Comparison of ENCODE assay signal across 8 mouse cellular contexts in genomic region chr7:16405073-16405455, GRCm38 (mm10). TPM values are rescaled to one million over a fixed set of nuclear protein-coding genes. Genes with fewer than 3 reads are reported as not detected.
DNase-seq lines count a peak whose midpoint lies in the region; ATAC-seq lines count a peak whose summit lies in the region.

No protein-coding gene starts in this region.

- H3K27me3 ChIP-seq in embryonic facial prominence, embryonic 15.5 days = no peaks in the 10 kb centered on the region
- no peaks in the 10 kb centered on the region for H3K27me3 ChIP-seq in heart, embryonic 14.5 days (ENCODE audit: control insufficient read depth, insufficient read depth, low read length)
- no peaks in the 10 kb centered on the region for H3K27me3 ChIP-seq in kidney, embryonic 16.5 days (ENCODE audit: insufficient read depth, low read length)

- peak overlapping the region; percentile 93 for H3K27ac ChIP-seq in embryonic facial prominence, embryonic 15.5 days (replicated peaks)
- peak overlapping the region; percentile 86 to 93 for H3K27ac ChIP-seq in heart, embryonic 14.5 days (replicated peaks in 1 of 2; ENCODE audit: control insufficient read depth in 1 of 2, insufficient read depth in 1 of 2, low read depth in 2 of 2, low read length in 2 of 2)
- peak overlapping the region; percentile 93 for H3K27ac ChIP-seq in kidney, embryonic 16.5 days (ENCODE audit: low read length)

- peaks cover 6% of the 10 kb centered on the region; the same call in 1 of the 2 replicates for H3K36me3 ChIP-seq in embryonic facial prominence, embryonic 15.5 days
- peaks cover 4% of the 10 kb centered on the region; the same call in 1 of the 2 replicates for H3K36me3 ChIP-seq in heart, embryonic 14.5 days (ENCODE audit: control insufficient read depth, insufficient read depth, low read length)
- no peaks in the 10 kb centered on the region for H3K36me3 ChIP-seq in kidney, embryonic 16.5 days (ENCODE audit: insufficient read depth, low read length)

- no peak overlapping the region for H3K9ac ChIP-seq in embryonic facial prominence, embryonic 15.5 days
- H3K9ac ChIP-seq in heart, embryonic 14.5 days (ENCODE audit: low read length) = peak overlapping the region; percentile 60
- H3K9ac ChIP-seq in kidney, embryonic 16.5 days (replicated peaks; ENCODE audit: low read length) = peak overlapping the region; percentile 58

- 33% methylated on average over 2 of the region's 2 CpGs for WGBS in embryonic facial prominence, embryonic 15.5 days
- WGBS in heart, embryonic 14.5 days = 38% methylated on average over 2 of the region's 2 CpGs
- 65% methylated on average over 2 of the region's 2 CpGs for WGBS in kidney, embryonic 16.5 days

- 0 out of 2 replicates have a peak, but pooled peaks have one; percentile 6 for ATAC-seq in embryonic facial prominence, embryonic 15.5 days (ENCODE audit: insufficient number of reproducible peaks, low FRiP score, low TSS enrichment, low read depth)
- ATAC-seq in heart, embryonic 14.5 days (ENCODE audit: insufficient number of reproducible peaks, insufficient read depth, low FRiP score, low read depth) = no peak
- ATAC-seq in kidney, embryonic 16.5 days (ENCODE audit: low FRiP score, low TSS enrichment) = no peak

- no peaks in the 10 kb centered on the region for H3K9me3 ChIP-seq in embryonic facial prominence, embryonic 15.5 days (replicated peaks)
- no peaks in the 10 kb centered on the region for H3K9me3 ChIP-seq in heart, embryonic 14.5 days (ENCODE audit: control insufficient read depth, low read length)
- H3K9me3 ChIP-seq in kidney, embryonic 16.5 days (ENCODE audit: low read length) = no peaks in the 10 kb centered on the region

- H3K4me1 ChIP-seq in embryonic facial prominence, embryonic 15.5 days = peaks cover 33% of the 10 kb centered on the region
- H3K4me1 ChIP-seq in heart, embryonic 14.5 days (ENCODE audit: control insufficient read depth in 2 of 2, insufficient read depth in 2 of 2, low read length in 2 of 2) = peaks cover 22 to 39% of the 10 kb centered on the region in 2 experiments
- H3K4me1 ChIP-seq in kidney, embryonic 16.5 days (ENCODE audit: insufficient read depth, low read length) = peaks cover 34% of the 10 kb centered on the region

- DNase-seq in frontal cortex, postnatal 36 days (ENCODE audit: low spot score in 2 of 2) = peak; percentile 8 to 9
- no peak for DNase-seq in frontal cortex, postnatal 10 days (ENCODE audit: low spot score in 2 of 2)
- peak; percentile 85 for DNase-seq in lung, postnatal 36 days
- DNase-seq in spleen, postnatal 4 days (ENCODE audit: low spot score in 2 of 2) = peak; percentile 45 to 78
- no peak for DNase-seq in layer of hippocampus, adult 9-11 months

- peak overlapping the region; percentile 35 for H3K4me2 ChIP-seq in embryonic facial prominence, embryonic 15.5 days (replicated peaks)
- H3K4me2 ChIP-seq in heart, embryonic 14.5 days (ENCODE audit: low read length) = peak overlapping the region; percentile 57
- peak overlapping the region; percentile 36; the same call in 1 of the 2 replicates for H3K4me2 ChIP-seq in kidney, embryonic 16.5 days (replicated peaks; ENCODE audit: low read depth, low read length)

- H3K4me3 ChIP-seq in embryonic facial prominence, embryonic 15.5 days (replicated peaks) = no peak overlapping the region
- peak overlapping the region in 1 of 2 experiments; percentile 9; a peak in 1 of 4 replicates for H3K4me3 ChIP-seq in heart, embryonic 14.5 days (ENCODE audit: control insufficient read depth in 1 of 2, insufficient read depth in 1 of 2, low read depth in 1 of 2, low read length in 2 of 2)
- H3K4me3 ChIP-seq in kidney, embryonic 16.5 days (ENCODE audit: low read length) = no peak overlapping the region

RNA-seq across cellular contexts. Expression of gene Zc3h4, which starts 4.4 kb away (rescaled TPM):
- 16.9 and 17.0 TPM in 2 replicates for polyA plus RNA-seq in embryonic facial prominence, embryonic 15.5 days (2015; fragmentation: Nextera tagmentation; extraction: Ambion mirVana)
- 8.6 and 10.6 TPM in 2 replicates for polyA plus RNA-seq in heart, embryonic 14.5 days (2014; fragmentation: Nextera tagmentation; extraction: Ambion mirVana)
- polyA plus RNA-seq in kidney, embryonic 16.5 days (2015; fragmentation: Nextera tagmentation; extraction: Ambion mirVana) = 14.8 and 14.9 TPM in 2 replicates

RNA-seq across cellular contexts. Expression of gene Sae1, which starts 17.5 kb away (rescaled TPM):
- 291 and 292 TPM in 2 replicates for polyA plus RNA-seq in embryonic facial prominence, embryonic 15.5 days (2015; fragmentation: Nextera tagmentation; extraction: Ambion mirVana)
- polyA plus RNA-seq in heart, embryonic 14.5 days (2014; fragmentation: Nextera tagmentation; extraction: Ambion mirVana) = 179 and 183 TPM in 2 replicates
- polyA plus RNA-seq in kidney, embryonic 16.5 days (2015; fragmentation: Nextera tagmentation; extraction: Ambion mirVana) = 337 and 347 TPM in 2 replicates

RNA-seq across cellular contexts. Expression of gene Tmem160, which starts 47.5 kb away (rescaled TPM):
- 48.6 and 49.6 TPM in 2 replicates for polyA plus RNA-seq in embryonic facial prominence, embryonic 15.5 days (2015; fragmentation: Nextera tagmentation; extraction: Ambion mirVana)
- 87.5 and 96.7 TPM in 2 replicates for polyA plus RNA-seq in heart, embryonic 14.5 days (2014; fragmentation: Nextera tagmentation; extraction: Ambion mirVana)
- polyA plus RNA-seq in kidney, embryonic 16.5 days (2015; fragmentation: Nextera tagmentation; extraction: Ambion mirVana) = 50.7 and 54.6 TPM in 2 replicates

Comparison
In these comparisons a context has a peak if more than half of its experiments do, and no peak if none do; other contexts are left out.
1. DNase-seq: peak in frontal cortex, postnatal 36 days (2 of 2), lung, postnatal 36 days (single experiment) and spleen, postnatal 4 days (2 of 2); none in frontal cortex, postnatal 10 days (0 of 2) and layer of hippocampus, adult 9-11 months (single experiment).
2. Peak in every context shown above with its lines, with median percentiles within 50 percentile points of each other: H3K27ac ChIP-seq and H3K4me2 ChIP-seq.